8 mouse cellular contexts compared by ENCODE assay signal in genomic region chr4:153417926-153418325, GRCm38 (mm10).
DNase-seq lines count a peak whose midpoint lies in the region; ATAC-seq and TF ChIP-seq lines count a peak whose summit lies in the region.

No protein-coding gene starts in this region.

- TF ChIP-seq CTCF in cerebellum, adult 2 months (IDR thresholded peaks at IDR 0.05; ENCODE audit: borderline replicate concordance, insufficient read depth, low read depth, low read length), result peak; percentile 29; the same call in 1 of the 2 replicates
- TF ChIP-seq CTCF in intestine, postnatal 0 days (IDR thresholded peaks at IDR 0.05; ENCODE audit: low read depth), result peak; percentile 51; the same call in 1 of the 2 replicates

- no peak for TF ChIP-seq POLR2A in cerebellum, adult 2 months (IDR thresholded peaks at IDR 0.05; ENCODE audit: borderline replicate concordance, insufficient read depth, low read length)

- DNase-seq in liver, embryonic 11.5 days (ENCODE audit: low spot score), result no peak
- DNase-seq in liver (no peak), adipocyte (ENCODE audit: low spot score) (no peak)
- DNase-seq in cerebellum, adult 2 months, result peak in 1 of 2 experiments; percentile 17
- DNase-seq in forelimb bud, embryonic 11.5 days (ENCODE audit: low read depth, low spot score), result peak; percentile 54
- DNase-seq in midbrain, embryonic 11.5 days (ENCODE audit: low spot score, missing footprints), result peak; percentile 93
- no peak for DNase-seq in spleen, postnatal 36 days (ENCODE audit: low spot score in 2 of 2)

- no peaks in the 10 kb centered on the region for H3K36me3 ChIP-seq in liver, embryonic 11.5 days (ENCODE audit: control insufficient read depth, insufficient read depth, low read length)
- H3K36me3 ChIP-seq in intestine, postnatal 0 days (ENCODE audit: control insufficient read depth, insufficient read depth), result no peaks in the 10 kb centered on the region
- no peaks in the 10 kb centered on the region for H3K36me3 ChIP-seq in midbrain, embryonic 11.5 days (ENCODE audit: control insufficient read depth, insufficient read depth, low read length)

- H3K4me1 ChIP-seq in liver, embryonic 11.5 days (replicated peaks; ENCODE audit: control insufficient read depth, insufficient read depth, low read length), result peaks cover 6% of the 10 kb centered on the region
- 0 out of 2 replicates have a peak, but pooled peaks cover 7% of the 10 kb centered on the region for H3K4me1 ChIP-seq in cerebellum, adult 2 months (ENCODE audit: control insufficient read depth, insufficient read depth, low read length)
- no peaks in the 10 kb centered on the region; the same call in 1 of the 2 replicates for H3K4me1 ChIP-seq in intestine, postnatal 0 days (replicated peaks; ENCODE audit: control insufficient read depth, insufficient read depth, low read length)
- H3K4me1 ChIP-seq in midbrain, embryonic 11.5 days (ENCODE audit: control insufficient read depth, insufficient read depth, low read length), result peaks cover 11% of the 10 kb centered on the region

- no peak overlapping the region for H3K27ac ChIP-seq in liver, embryonic 11.5 days (ENCODE audit: low read depth, low read length)
- H3K27ac ChIP-seq in cerebellum, adult 2 months (ENCODE audit: insufficient read depth, low read length), result no peak overlapping the region
- H3K27ac ChIP-seq in intestine, postnatal 0 days (ENCODE audit: low read depth, low read length), result no peak overlapping the region
- H3K27ac ChIP-seq in midbrain, embryonic 11.5 days (ENCODE audit: low read depth, low read length), result no peak overlapping the region

- H3K9me3 ChIP-seq in liver, embryonic 11.5 days (ENCODE audit: control insufficient read depth, low read length), result no peaks in the 10 kb centered on the region
- no peaks in the 10 kb centered on the region for H3K9me3 ChIP-seq in intestine, postnatal 0 days (ENCODE audit: control insufficient read depth)
- H3K9me3 ChIP-seq in midbrain, embryonic 11.5 days (ENCODE audit: control insufficient read depth, low read length), result no peaks in the 10 kb centered on the region

- peak overlapping the region; percentile 58 for H3K4me2 ChIP-seq in liver, embryonic 11.5 days
- H3K4me2 ChIP-seq in intestine, postnatal 0 days (replicated peaks; ENCODE audit: low read depth), result peak overlapping the region; percentile 53; the same call in 1 of the 2 replicates
- peak overlapping the region; percentile 42 for H3K4me2 ChIP-seq in midbrain, embryonic 11.5 days

- no peak overlapping the region for H3K9ac ChIP-seq in liver, embryonic 11.5 days (ENCODE audit: low read depth, low read length)
- H3K9ac ChIP-seq in intestine, postnatal 0 days (ENCODE audit: low read depth, low read length), result no peak overlapping the region
- H3K9ac ChIP-seq in midbrain, embryonic 11.5 days (ENCODE audit: low read length), result no peak overlapping the region; the same call in 1 of the 2 replicates

- 5% methylated on average over 10 of the region's 12 CpGs for WGBS in liver, embryonic 11.5 days
- whole genome bisulfite sequencing in cerebellum, adult 2 months, result under 1% methylated on average over 11 of the region's 12 CpGs
- WGBS in intestine, postnatal 0 days, result 4% methylated on average over 11 of the region's 12 CpGs
- 1% methylated on average over 11 of the region's 12 CpGs for WGBS in midbrain, embryonic 11.5 days

- peak overlapping the region; percentile 17; the same call in 1 of the 2 replicates for H3K4me3 ChIP-seq in liver, embryonic 11.5 days (ENCODE audit: low read depth, low read length)
- no peak overlapping the region for H3K4me3 ChIP-seq in cerebellum, adult 2 months (replicated peaks; ENCODE audit: insufficient read depth, low read depth, low read length)
- no peak overlapping the region for H3K4me3 ChIP-seq in intestine, postnatal 0 days (ENCODE audit: low read depth, low read length)
- no peak overlapping the region; the same call in 1 of the 2 replicates for H3K4me3 ChIP-seq in midbrain, embryonic 11.5 days (ENCODE audit: low read depth, low read length)

- H3K27me3 ChIP-seq in liver, embryonic 11.5 days (replicated peaks; ENCODE audit: control insufficient read depth, insufficient read depth, low read length), result 0 out of 2 replicates have a peak, but pooled peaks cover 2% of the 10 kb centered on the region
- no peaks in the 10 kb centered on the region for H3K27me3 ChIP-seq in cerebellum, adult 2 months (ENCODE audit: control insufficient read depth, insufficient read depth, low read length)
- 0 out of 2 replicates have a peak, but pooled peaks cover 3% of the 10 kb centered on the region for H3K27me3 ChIP-seq in intestine, postnatal 0 days (replicated peaks; ENCODE audit: control insufficient read depth, insufficient read depth, low read length)
- no peaks in the 10 kb centered on the region for H3K27me3 ChIP-seq in midbrain, embryonic 11.5 days (ENCODE audit: control insufficient read depth, insufficient read depth, low read length)

- peak; percentile 16; the same call in 1 of the 2 replicates for ATAC-seq in liver, embryonic 11.5 days (replicated peaks; ENCODE audit: low FRiP score)
- no peak for ATAC-seq in intestine, postnatal 0 days
- peak; percentile 33 for ATAC-seq in midbrain, embryonic 11.5 days (ENCODE audit: low FRiP score)

Comparison
In these comparisons a context has a peak if more than half of its experiments do, and no peak if none do; other contexts are left out.
1. DNase-seq: peak in forelimb bud, embryonic 11.5 days (single experiment) and midbrain, embryonic 11.5 days (single experiment); none in liver, embryonic 11.5 days (single experiment), liver (single experiment), spleen, postnatal 36 days (0 of 2) and adipocyte (single experiment).
2. Peak in every context shown above with its lines, with median percentiles within 50 percentile points of each other: H3K4me2 ChIP-seq.